Mouse (Mus musculus) A20 (cell line): ENCODE data around the gene Fam76b.
A peak's percentile ranks its signal among the peaks of the same experiment; 100 is the strongest.
"Not testable (repeated sequence)": the region's sequence is repeated elsewhere in the genome, so short reads cannot be mapped to it uniquely, and the experiment has no call there.

Experiments
- DNase-seq: peaks from one replicate; pipeline ENCODE4 v3.0.0-alpha.2; 2011; ENCODE audit warnings: low read depth, low spot score

Fam76b gene

GRCm38 (mm10) chr9:13827406-13828086 lies at the start of gene Fam76b:
Gene Fam76b (plus strand): TSS chr9:13827716.
- peak; percentile 100 for DNase-seq

GRCm38 (mm10) chr9:13781985-13782384 lies 45.5 kb upstream of the Fam76b start:
- DNase-seq = no peak

- DNase-seq = not testable (repeated sequence)
Measured at GRCm38 (mm10) chr9:13790864-13791263, 36.7 kb upstream of the Fam76b start.

GRCm38 (mm10) chr9:13794302-13794701 lies 33.2 kb upstream of the Fam76b start:
- no peak for DNase-seq

GRCm38 (mm10) chr9:13794756-13795155 lies 32.8 kb upstream of the Fam76b start:
- no peak for DNase-seq

- no peak for DNase-seq
Measured at GRCm38 (mm10) chr9:13804480-13804879, 23.0 kb upstream of the Fam76b start.

GRCm38 (mm10) chr9:13806854-13807253 lies 20.7 kb upstream of the Fam76b start:
- no peak for DNase-seq

- no peak for DNase-seq
Measured at GRCm38 (mm10) chr9:13807657-13808056, 19.9 kb upstream of the Fam76b start.

GRCm38 (mm10) chr9:13809937-13810336 lies 17.6 kb upstream of the Fam76b start:
- peak; percentile 54 for DNase-seq

GRCm38 (mm10) chr9:13818369-13818768 lies 9.1 kb upstream of the Fam76b start:
- DNase-seq = no peak

- DNase-seq = no peak
Measured at GRCm38 (mm10) chr9:13820774-13821173, 6.7 kb upstream of the Fam76b start.

GRCm38 (mm10) chr9:13825896-13826295 lies 1.6 kb upstream of the Fam76b start:
- no peak for DNase-seq

- peak; percentile 81 for DNase-seq
Measured at GRCm38 (mm10) chr9:13826391-13826805, 1.1 kb upstream of the Fam76b start.

GRCm38 (mm10) chr9:13826832-13827405 lies 597 bp upstream of the Fam76b start, which contains the start of gene Cep57:
Gene Cep57 (minus strand): TSS chr9:13827107.
- peak; percentile 99 for DNase-seq

- no peak for DNase-seq
Measured at GRCm38 (mm10) chr9:13828087-13828441, 548 bp downstream of the Fam76b start.

GRCm38 (mm10) chr9:13835256-13835655 lies 7.7 kb downstream of the Fam76b start:
- peak; percentile 76 for DNase-seq

- peak; percentile 71 for DNase-seq
Measured at GRCm38 (mm10) chr9:13836726-13837125, 9.2 kb downstream of the Fam76b start.

GRCm38 (mm10) chr9:13847591-13847990 lies 20.1 kb downstream of the Fam76b start:
- no peak for DNase-seq

GRCm38 (mm10) chr9:13848481-13849480 lies 21.3 kb downstream of the Fam76b start:
- peak; percentile 64 for DNase-seq

- no peak for DNase-seq
Measured at GRCm38 (mm10) chr9:13853876-13854275, 26.4 kb downstream of the Fam76b start.

- peak; percentile 55 for DNase-seq
Measured at GRCm38 (mm10) chr9:13856247-13856646, 28.7 kb downstream of the Fam76b start.

- no peak for DNase-seq
Measured at GRCm38 (mm10) chr9:13856777-13857176, 29.3 kb downstream of the Fam76b start.
